Comparison of ENCODE assay signal across 8 mouse cellular contexts in the genomic region with DNA sequence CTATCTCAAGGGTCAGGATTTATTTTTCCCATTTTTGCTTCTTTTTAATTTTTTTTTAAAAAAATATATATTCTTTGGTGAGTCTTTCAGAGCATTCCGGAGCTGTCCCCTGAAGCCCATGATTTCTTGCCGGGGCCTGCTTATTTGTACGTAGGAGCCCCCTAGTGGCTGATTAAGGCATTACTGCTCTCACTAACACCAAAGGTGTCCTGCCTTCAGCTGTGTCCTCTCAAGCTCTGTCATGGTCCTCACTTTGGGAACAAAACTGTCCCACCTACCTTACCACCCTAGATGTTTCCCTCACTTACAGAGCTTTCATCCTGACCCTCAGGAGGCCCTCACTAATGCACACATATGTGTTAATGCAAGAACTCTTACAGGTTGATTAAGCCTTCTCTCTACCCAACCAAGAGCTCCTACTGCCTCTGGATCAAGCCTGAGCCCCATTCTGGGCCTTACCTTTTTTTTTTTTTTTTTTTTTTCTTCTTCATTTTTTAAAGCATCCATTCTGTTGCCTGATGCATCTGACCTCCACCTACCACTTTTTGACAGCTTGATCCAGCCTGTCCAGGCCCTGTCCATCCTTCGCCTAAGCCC. TPM values are rescaled to one million over a fixed set of nuclear protein-coding genes. Genes with fewer than 3 reads are reported as not detected.
A peak's percentile ranks its signal among the peaks of the same experiment; 100 is the strongest.
DNase-seq lines count a peak whose midpoint lies in the region; ATAC-seq lines count a peak whose summit lies in the region.

No protein-coding gene starts in this region.

- no peaks in the 10 kb centered on the region for H3K9me3 ChIP-seq in hindbrain, embryonic 14.5 days (ENCODE audit: control insufficient read depth, low read length)

- 28% methylated on average over 4 of the region's 4 CpGs for WGBS in hindbrain, embryonic 14.5 days

- no peaks in the 10 kb centered on the region for H3K27me3 ChIP-seq in hindbrain, embryonic 14.5 days (ENCODE audit: control insufficient read depth, insufficient read depth, low read length)

- H3K4me2 ChIP-seq in hindbrain, embryonic 14.5 days (replicated peaks): no peak overlapping the region

- no peak overlapping the region for H3K27ac ChIP-seq in hindbrain, embryonic 14.5 days

- H3K4me1 ChIP-seq in hindbrain, embryonic 14.5 days (replicated peaks; ENCODE audit: control insufficient read depth, insufficient read depth, low read length): peaks cover 5% of the 10 kb centered on the region; the same call in 1 of the 2 replicates

- peak; percentile 78 for ATAC-seq in hindbrain, embryonic 14.5 days (ENCODE audit: low FRiP score)

- no peak overlapping the region for H3K4me3 ChIP-seq in hindbrain, embryonic 14.5 days (replicated peaks; ENCODE audit: low read length)

- H3K36me3 ChIP-seq in hindbrain, embryonic 14.5 days (replicated peaks; ENCODE audit: control insufficient read depth, insufficient read depth): no peaks in the 10 kb centered on the region

- peak; percentile 88 for DNase-seq in MN1 (ENCODE audit: low spot score)
- DNase-seq in cerebellum, adult 9-10 months: peak; percentile 93
- peak; percentile 47 to 76 for DNase-seq in frontal cortex, postnatal 14 days (ENCODE audit: low spot score in 2 of 2)
- peak; percentile 89 for DNase-seq in hindbrain, embryonic 14.5 days (ENCODE audit: low spot score)
- DNase-seq in layer of hippocampus, postnatal 14 days (ENCODE audit: low spot score in 2 of 2): peak; percentile 79 to 91
- peak; percentile 96 for DNase-seq in lung, postnatal 36 days
- DNase-seq in retina, postnatal 7 days (ENCODE audit: low read depth, low spot score): peak; percentile 75
- DNase-seq in urinary bladder, postnatal 25 days (ENCODE audit: low spot score): peak; percentile 75

- H3K9ac ChIP-seq in hindbrain, embryonic 14.5 days: no peak overlapping the region

RNA-seq across cellular contexts. Expression of a gene that starts 16.2 kb away (rescaled TPM):
- polyA plus RNA-seq in hindbrain, embryonic 14.5 days (2014; fragmentation: Nextera tagmentation; extraction: Ambion mirVana): 24.1 and 24.8 TPM in 2 replicates
- total RNA-seq in layer of hippocampus, postnatal 14 days (2021): 10 to 100 TPM; 15.2 to 19.1 TPM

RNA-seq across cellular contexts. Expression of a gene that starts 59.9 kb away (rescaled TPM):
- 32.2 and 36.0 TPM in 2 replicates for polyA plus RNA-seq in hindbrain, embryonic 14.5 days (2014; fragmentation: Nextera tagmentation; extraction: Ambion mirVana)
- 10 to 100 TPM; 60.5 to 67.0 TPM for total RNA-seq in layer of hippocampus, postnatal 14 days (2021)
